35 mouse cellular contexts compared by ENCODE assay signal in the genomic region with DNA sequence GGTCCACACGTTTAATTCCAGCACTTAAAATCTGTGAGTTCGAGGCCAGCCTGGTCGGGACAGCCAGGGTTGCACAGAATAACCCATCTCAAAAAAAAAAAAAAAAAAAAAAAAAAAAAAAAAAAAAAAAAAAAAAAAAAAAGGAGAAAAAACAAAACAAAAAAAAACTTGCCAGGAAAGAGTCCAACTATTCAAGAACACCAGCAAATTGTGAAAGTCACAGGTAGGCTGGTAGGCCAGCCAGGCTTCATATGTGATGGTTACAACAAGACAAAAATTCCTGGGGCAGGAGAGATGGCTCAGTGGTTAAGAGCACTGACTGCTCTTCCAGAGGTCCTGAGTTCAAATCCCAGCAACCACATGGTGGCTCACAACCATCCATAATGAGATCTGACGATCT. TPM values are rescaled to one million over a fixed set of nuclear protein-coding genes. Genes with fewer than 3 reads are reported as not detected.
"Had no signal": no experiment of that assay in that cellular context is flagged by ENCODE, and none has a peak within 500 bp of the region (broad histone marks: within the 10 kb centered on the region; RNA-seq: fewer than 3 reads in every experiment).

No protein-coding gene starts in this region.

RNA-seq across cellular contexts. Expression of gene C130032M10Rik, which starts 5.0 kb away (rescaled TPM):
- total RNA-seq: heart, postnatal 10 days; heart, postnatal 14 days; heart, postnatal 25 days; heart, postnatal 36 days; heart, postnatal 4 days; hematopoietic stem cell, adult 5-6 weeks; hindbrain, postnatal 0 days; layer of hippocampus, adult 18-20 months; layer of hippocampus, adult 2 months; layer of hippocampus, adult 8-10 months; layer of hippocampus, postnatal 10 days; layer of hippocampus, postnatal 14 days; layer of hippocampus, postnatal 25 days; layer of hippocampus, postnatal 36 days; left cerebral cortex, adult 18-20 months; left cerebral cortex, adult 2 months; left cerebral cortex, adult 8-10 months had no signal
- polyA plus RNA-seq: hindbrain, embryonic 11.5 days; hindbrain, embryonic 14.5 days; hindbrain, embryonic 15.5 days; hindbrain, embryonic 16.5 days; hindbrain, postnatal 0 days; inflammation-experienced regulatory T-cells, adult 6 months; intestine, embryonic 14.5 days; intestine, postnatal 0 days; kidney, adult 2 months; large intestine, adult 2 months had no signal

RNA-seq across cellular contexts. Expression of gene Ccr4, which starts 15.8 kb away (rescaled TPM):
- total RNA-seq: heart, postnatal 25 days; heart, postnatal 36 days; heart, postnatal 4 days; hematopoietic stem cell, adult 5-6 weeks; hindbrain, postnatal 0 days; layer of hippocampus, adult 18-20 months; layer of hippocampus, adult 2 months; layer of hippocampus, adult 8-10 months; layer of hippocampus, postnatal 10 days; layer of hippocampus, postnatal 14 days; layer of hippocampus, postnatal 25 days; layer of hippocampus, postnatal 36 days; left cerebral cortex, adult 18-20 months; left cerebral cortex, adult 2 months; left cerebral cortex, adult 8-10 months had no signal
- polyA plus RNA-seq: heart, embryonic 11.5 days; heart, embryonic 12.5 days; heart, embryonic 13.5 days; heart, embryonic 14.5 days; heart, embryonic 15.5 days; heart, postnatal 0 days; hindbrain, embryonic 10.5 days; hindbrain, embryonic 11.5 days; hindbrain, embryonic 12.5 days; hindbrain, embryonic 13.5 days; hindbrain, embryonic 14.5 days; hindbrain, embryonic 15.5 days; hindbrain, embryonic 16.5 days; hindbrain, postnatal 0 days had no signal

RNA-seq across cellular contexts. Expression of gene Trim71, which starts 43.6 kb away (rescaled TPM):
- total RNA-seq: heart, postnatal 10 days; heart, postnatal 14 days; heart, postnatal 25 days; heart, postnatal 36 days; heart, postnatal 4 days; hematopoietic stem cell, adult 5-6 weeks had no signal
- polyA plus RNA-seq: heart, embryonic 14.5 days; heart, postnatal 0 days; large intestine, adult 2 months had no signal
